Mouse (Mus musculus) lung, adult 2 months (tissue): ENCODE data around the gene Sipa1l1.

ENCODE experiments used
- CTCF ChIP-seq: fragments of 200-500 bp; IDR thresholded peaks from 2 replicates; pipeline ENCODE4 v1.5.1; 2011; ENCODE audit warnings: mild to moderate bottlenecking, low read length, control low read depth; ENCODE audit not compliant: insufficient read depth
- POLR2A ChIP-seq: fragments of 200-500 bp; IDR thresholded peaks from 2 replicates; pipeline ENCODE4 v1.6.1; 2011; ENCODE audit warnings: low read depth, mild to moderate bottlenecking, control low read depth, low read length, borderline replicate concordance; ENCODE audit errors: extremely low read depth

- TF ChIP-seq CTCF (no peak), POLR2A (no peak)
These were observed 117.7 kb downstream of the Sipa1l1 start for GRCm38 (mm10) chr12:82286804-82287203.
